Mouse (Mus musculus) olfactory bulb, adult 2 months (tissue): ENCODE results near the gene Gstm3.

ENCODE experiments used
- CTCF ChIP-seq: fragments of 200-500 bp; IDR thresholded peaks from 2 replicates; pipeline ENCODE4 v1.5.1; 2012; ENCODE audit warnings: low read depth, mild to moderate bottlenecking, low read length, moderate library complexity; ENCODE audit not compliant: insufficient read depth
- POLR2A ChIP-seq: fragments of 200-500 bp; IDR thresholded peaks from 2 replicates; pipeline ENCODE4 v1.6.1; 2012; ENCODE audit warnings: mild to moderate bottlenecking, low read depth, low read length, moderate library complexity; ENCODE audit not compliant: insufficient read depth

- no peak for TF ChIP-seq POLR2A
- no peak for TF ChIP-seq CTCF
Observed at GRCm38 (mm10) chr3:107932128-107932527, 37.0 kb downstream of the Gstm3 start.
